Mouse (Mus musculus): ENCODE results near the gene Acap1. TPM values are rescaled to one million over a fixed set of nuclear protein-coding genes. Genes with fewer than 3 reads are reported as not detected.

Acap1 gene
- polyA plus RNA-seq, 1 experiment from 2014 or later: 0.83 TPM

DNA sequence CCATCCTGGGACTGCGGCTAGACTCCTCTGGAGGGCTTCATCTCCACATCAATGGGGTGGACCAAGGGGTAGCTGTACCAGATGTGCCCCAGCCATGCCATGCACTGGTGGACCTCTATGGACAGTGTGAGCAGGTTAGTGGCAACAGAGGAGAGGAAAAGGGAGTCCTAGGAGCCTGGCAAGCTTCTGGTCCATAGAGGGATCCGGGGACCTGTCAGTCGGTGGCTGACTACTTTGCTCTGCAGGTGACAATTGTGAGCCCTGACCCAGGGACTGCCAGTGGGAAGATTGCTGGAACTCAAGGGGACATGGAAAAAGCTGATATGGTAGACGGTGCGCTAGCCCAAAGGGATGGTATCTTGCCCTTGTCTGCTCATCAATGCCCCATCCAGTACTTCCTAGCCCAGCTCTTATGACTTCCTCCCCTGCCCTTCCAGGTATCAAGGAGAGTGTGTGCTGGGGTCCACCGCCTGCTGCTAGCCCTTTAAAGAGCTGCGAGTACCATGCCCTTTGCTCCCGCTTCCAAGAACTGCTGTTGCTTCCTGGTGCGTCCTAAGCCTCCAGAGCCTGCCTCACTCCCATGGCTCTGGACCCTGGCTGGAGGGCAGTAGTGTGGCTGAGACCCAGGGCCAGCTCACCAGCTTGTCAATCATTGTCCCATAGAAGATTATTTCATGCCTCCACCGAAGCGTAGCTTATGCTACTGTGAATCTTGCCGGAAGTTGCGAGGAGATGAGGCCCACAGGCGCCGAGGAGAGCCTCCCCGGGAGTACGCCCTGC, 15.6 kb upstream of the Acap1 start:
- H3K27ac ChIP-seq (ENCODE audit: low read depth): no peak overlapping the region
- DNase-seq: no peak
- H3K36me3 ChIP-seq (ENCODE audit: insufficient read depth): peaks cover 88% of the 10 kb centered on the region
- no peak overlapping the region for H3K4me3 ChIP-seq (ENCODE audit: low read depth, low read length)
- TF ChIP-seq CTCF (IDR thresholded peaks at IDR 0.05; ENCODE audit: low read depth): no peak
- no peak overlapping the region for H3K4me2 ChIP-seq
- H3K27me3 ChIP-seq (ENCODE audit: insufficient read depth, low read length): no peaks in the 10 kb centered on the region
- no peak for ATAC-seq (ENCODE audit: insufficient read depth)
- no peak overlapping the region for H3K9ac ChIP-seq
- 0 out of 2 replicates have a peak, but pooled peaks cover 2% of the 10 kb centered on the region for H3K4me1 ChIP-seq (ENCODE audit: insufficient read depth)
- H3K9me3 ChIP-seq (ENCODE audit: low read depth, low read length): no peaks in the 10 kb centered on the region
- WGBS: 88% methylated on average over 17 of the region's 17 CpGs

GRCm38 (mm10) chr11:69910177-69910576, 14.8 kb upstream of the Acap1 start:
- WGBS: 91% methylated on average over 8 of the region's 8 CpGs

DNA sequence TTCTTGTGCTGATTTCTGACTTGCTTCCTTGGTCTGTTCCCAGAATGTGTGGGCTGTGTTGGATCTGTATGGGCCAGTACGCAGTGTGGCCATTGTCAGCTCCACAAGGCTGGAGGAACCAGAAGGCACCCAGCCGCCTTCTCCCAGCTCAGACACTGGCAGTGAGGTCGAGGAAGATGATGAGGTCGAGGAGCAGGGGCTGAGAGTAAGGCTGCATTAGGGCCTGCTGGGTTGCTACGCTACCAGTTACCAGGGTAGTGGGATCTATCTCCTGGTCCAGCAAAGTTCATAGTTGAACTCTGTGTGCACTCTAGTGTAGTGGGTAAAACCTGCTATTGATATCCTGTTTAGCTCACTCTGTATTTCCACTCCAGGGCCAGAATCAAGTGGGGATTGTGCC, 13.8 kb upstream of the Acap1 start:
- no peak for ATAC-seq (ENCODE audit: insufficient read depth)
- Histone ChIP-seq H3K9ac (no peak overlapping the region), H3K9me3 (ENCODE audit: low read depth, low read length) (no peaks in the 10 kb centered on the region), H3K27me3 (ENCODE audit: insufficient read depth, low read length) (no peaks in the 10 kb centered on the region), H3K27ac (ENCODE audit: low read depth) (no peak overlapping the region), H3K4me1 (ENCODE audit: insufficient read depth) (no peaks in the 10 kb centered on the region), H3K4me2 (no peak overlapping the region), H3K36me3 (ENCODE audit: insufficient read depth) (peaks cover 93% of the 10 kb centered on the region), H3K4me3 (ENCODE audit: low read depth, low read length) (no peak overlapping the region)
- 89% methylated on average over 5 of the region's 5 CpGs for WGBS
- no peak for DNase-seq
- TF ChIP-seq CTCF (IDR thresholded peaks at IDR 0.05; ENCODE audit: low read depth): no peak

More at GRCm38 (mm10) chr11:69910177-69910576, 14.8 kb upstream of the Acap1 start:
- Histone ChIP-seq H3K9ac (no peak overlapping the region), H3K4me1 (ENCODE audit: insufficient read depth) (no peaks in the 10 kb centered on the region), H3K9me3 (ENCODE audit: low read depth, low read length) (no peaks in the 10 kb centered on the region), H3K4me2 (no peak overlapping the region), H3K27ac (ENCODE audit: low read depth) (no peak overlapping the region), H3K27me3 (ENCODE audit: insufficient read depth, low read length) (no peaks in the 10 kb centered on the region), H3K36me3 (ENCODE audit: insufficient read depth) (peaks cover 88% of the 10 kb centered on the region), H3K4me3 (ENCODE audit: low read depth, low read length) (no peak overlapping the region)
- DNase-seq (no peak), ATAC-seq (ENCODE audit: insufficient read depth) (no peak)
- TF ChIP-seq CTCF (IDR thresholded peaks at IDR 0.05; ENCODE audit: low read depth): no peak

GRCm38 (mm10) chr11:69908645-69909044, 13.3 kb upstream of the Acap1 start:
- no peak for TF ChIP-seq CTCF (IDR thresholded peaks at IDR 0.05; ENCODE audit: low read depth)
- DNase-seq (no peak), ATAC-seq (ENCODE audit: insufficient read depth) (no peak)
- H3K27me3 ChIP-seq (ENCODE audit: insufficient read depth, low read length): no peaks in the 10 kb centered on the region
- H3K4me2 ChIP-seq: no peak overlapping the region
- H3K27ac ChIP-seq (ENCODE audit: low read depth): no peak overlapping the region
- 87% methylated on average over 11 of the region's 11 CpGs for WGBS
- no peak overlapping the region for H3K9ac ChIP-seq
- peaks cover 98% of the 10 kb centered on the region for H3K36me3 ChIP-seq (ENCODE audit: insufficient read depth)
- H3K4me3 ChIP-seq (ENCODE audit: low read depth, low read length): no peak overlapping the region
- H3K4me1 ChIP-seq (ENCODE audit: insufficient read depth): no peaks in the 10 kb centered on the region
- no peaks in the 10 kb centered on the region for H3K9me3 ChIP-seq (ENCODE audit: low read depth, low read length)

DNA sequence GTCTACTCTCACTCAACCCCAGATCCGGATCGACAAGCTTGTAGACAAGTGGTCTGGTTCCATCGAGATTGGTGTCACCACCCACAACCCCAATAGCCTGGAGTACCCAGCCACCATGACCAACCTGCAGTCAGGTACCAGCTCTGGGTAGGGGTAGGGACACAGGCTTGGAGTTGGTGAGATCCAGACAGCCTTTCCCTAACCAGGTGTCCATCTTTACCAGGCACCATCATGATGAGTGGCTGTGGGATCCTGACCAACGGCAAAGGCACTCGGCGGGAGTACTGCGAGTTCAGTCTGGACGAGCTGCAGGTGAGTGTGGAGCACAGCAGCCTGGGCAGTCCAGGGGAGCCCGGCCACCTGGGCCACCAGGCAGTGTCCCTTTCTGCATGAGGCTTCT, 9.0 kb upstream of the Acap1 start:
- no peak overlapping the region for H3K4me2 ChIP-seq
- H3K27ac ChIP-seq (ENCODE audit: low read depth): no peak overlapping the region
- 91% methylated on average over 9 of the region's 9 CpGs for WGBS
- 0 out of 2 replicates have a peak, but pooled peaks cover 5% of the 10 kb centered on the region for H3K4me1 ChIP-seq (ENCODE audit: insufficient read depth)
- H3K36me3 ChIP-seq (ENCODE audit: insufficient read depth): peaks cover 59% of the 10 kb centered on the region
- no peak for TF ChIP-seq CTCF (IDR thresholded peaks at IDR 0.05; ENCODE audit: low read depth)
- no peaks in the 10 kb centered on the region for H3K9me3 ChIP-seq (ENCODE audit: low read depth, low read length)
- no peaks in the 10 kb centered on the region for H3K27me3 ChIP-seq (ENCODE audit: insufficient read depth, low read length)
- no peak overlapping the region for H3K9ac ChIP-seq
- H3K4me3 ChIP-seq (ENCODE audit: low read depth, low read length): no peak overlapping the region
- no peak for ATAC-seq (ENCODE audit: insufficient read depth)
- no peak for DNase-seq

DNA sequence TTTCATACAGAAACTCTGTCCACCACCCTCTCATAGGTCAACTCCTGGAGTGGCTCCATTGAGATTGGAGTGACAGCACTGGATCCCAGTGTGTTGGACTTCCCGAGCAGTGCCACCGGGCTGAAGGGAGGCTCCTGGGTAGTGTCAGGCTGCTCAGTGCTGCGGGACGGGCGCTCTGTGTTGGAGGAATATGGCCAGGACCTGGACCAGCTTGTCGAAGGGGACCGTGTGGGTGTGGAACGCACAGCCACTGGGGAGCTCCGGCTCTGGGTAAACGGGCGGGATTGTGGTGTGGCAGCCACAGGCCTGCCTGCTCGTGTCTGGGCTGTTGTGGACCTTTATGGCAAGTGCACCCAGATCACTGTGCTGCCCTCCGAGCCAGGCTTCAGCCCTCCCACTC, 7.6 kb upstream of the Acap1 start:
- peak overlapping the region; percentile 99 for H3K4me2 ChIP-seq
- WGBS: 86% methylated on average over 13 of the region's 13 CpGs
- no peak overlapping the region; the same call in 1 of the 2 replicates for H3K9ac ChIP-seq
- no peak for TF ChIP-seq CTCF (IDR thresholded peaks at IDR 0.05; ENCODE audit: low read depth)
- 0 out of 2 replicates have a peak, but pooled peaks cover 5% of the 10 kb centered on the region for H3K4me1 ChIP-seq (ENCODE audit: insufficient read depth)
- DNase-seq (no peak), ATAC-seq (ENCODE audit: insufficient read depth) (no peak)
- peaks cover 46% of the 10 kb centered on the region for H3K36me3 ChIP-seq (ENCODE audit: insufficient read depth)
- no peak overlapping the region for H3K27ac ChIP-seq (ENCODE audit: low read depth)
- H3K4me3 ChIP-seq (ENCODE audit: low read depth, low read length): peak overlapping the region; percentile 84
- no peaks in the 10 kb centered on the region for H3K9me3 ChIP-seq (ENCODE audit: low read depth, low read length)
- no peaks in the 10 kb centered on the region for H3K27me3 ChIP-seq (ENCODE audit: insufficient read depth, low read length)

DNA sequence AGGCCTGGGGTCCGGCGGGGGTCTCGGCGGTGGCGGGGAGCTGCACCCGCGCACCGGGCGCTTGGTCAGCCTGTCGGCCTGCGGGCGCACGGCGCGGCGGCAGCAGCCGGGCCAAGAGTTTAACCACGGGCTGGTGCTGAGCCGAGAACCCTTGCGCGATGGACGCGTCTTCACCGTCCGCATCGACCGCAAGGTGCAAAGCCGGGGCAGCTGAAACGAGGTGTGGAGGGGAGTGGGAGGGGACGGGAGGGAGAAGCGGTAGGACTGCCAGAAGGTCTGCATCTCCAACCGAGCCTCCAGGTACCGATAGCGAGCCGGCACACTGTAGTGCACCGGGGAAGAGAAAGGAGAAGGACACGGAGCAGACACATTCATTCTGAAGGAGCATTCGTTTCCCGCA, 6.7 kb upstream of the Acap1 start:
- ATAC-seq (ENCODE audit: insufficient read depth) (no peak), DNase-seq (peak; percentile 15)

More for the DNA sequence above, 6.7 kb upstream of the Acap1 start:
- Histone ChIP-seq H3K4me3 (ENCODE audit: low read depth, low read length) (peak overlapping the region; percentile 84), H3K9ac (peak overlapping the region; percentile 89), H3K27ac (ENCODE audit: low read depth) (peak overlapping the region; percentile 98), H3K4me2 (peak overlapping the region; percentile 99), H3K27me3 (ENCODE audit: insufficient read depth, low read length) (no peaks in the 10 kb centered on the region), H3K4me1 (ENCODE audit: insufficient read depth) (0 out of 2 replicates have a peak, but pooled peaks cover 5% of the 10 kb centered on the region), H3K36me3 (ENCODE audit: insufficient read depth) (peaks cover 36% of the 10 kb centered on the region), H3K9me3 (ENCODE audit: low read depth, low read length) (no peaks in the 10 kb centered on the region)
- WGBS: under 1% methylated on average over 38 of the region's 39 CpGs
- TF ChIP-seq CTCF (IDR thresholded peaks at IDR 0.05; ENCODE audit: low read depth): no peak
